Mouse (Mus musculus) hindlimb bud, embryonic 11.5 days (tissue): ENCODE data around the gene Plin3.
"Not testable (repeated sequence)": the region's sequence is repeated elsewhere in the genome, so short reads cannot be mapped to it uniquely, and the experiment has no call there.

Source experiments
- DNase-seq: peaks from one replicate; pipeline ENCODE4 v3.0.0-alpha.2; 2012; ENCODE audit warnings: low read depth, low spot score; ENCODE audit errors: extremely low spot score

The Plin3 gene

DNA sequence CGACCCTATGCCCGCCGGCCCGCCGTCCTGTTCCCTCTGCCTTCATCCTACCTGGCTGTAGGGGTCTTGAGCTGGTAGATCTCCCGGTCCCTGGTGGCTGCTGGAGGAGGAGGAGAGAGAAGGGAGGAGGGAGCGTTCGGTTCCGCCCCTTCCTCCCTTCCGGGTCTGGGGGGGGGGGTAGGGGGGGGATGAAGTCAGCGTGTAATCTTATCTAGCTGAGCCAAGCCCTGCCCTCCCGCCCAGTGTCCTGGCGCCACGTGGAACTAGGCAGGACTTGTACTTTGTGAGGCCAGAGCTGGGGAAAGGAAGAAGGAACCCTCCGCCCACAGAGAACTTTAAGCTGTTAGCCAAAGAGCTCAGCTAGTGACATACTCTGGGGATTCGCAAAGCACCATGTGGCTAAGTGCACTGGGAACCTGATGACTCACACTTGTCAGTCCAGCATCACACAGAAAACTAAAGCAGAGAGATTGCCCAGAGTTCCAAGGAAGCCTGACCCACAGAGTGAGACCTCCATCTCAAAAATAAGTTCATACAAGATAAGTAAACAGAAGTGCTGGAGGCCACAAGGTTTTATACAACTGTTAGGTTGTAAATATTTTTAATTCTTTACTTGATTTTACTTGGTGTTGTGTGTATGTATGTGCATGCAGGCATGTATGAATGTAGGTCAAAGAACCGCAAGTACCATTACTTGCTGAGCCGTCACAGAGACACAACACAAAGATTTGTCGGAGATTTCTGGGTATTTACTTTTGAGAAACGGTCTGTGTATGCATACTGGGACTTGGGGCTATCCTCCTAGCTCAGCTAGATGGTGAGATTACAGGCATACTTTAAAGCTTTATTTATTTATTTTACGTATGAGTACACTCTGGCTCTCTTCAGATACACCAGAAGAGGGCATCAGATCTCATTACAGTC, 15.8 kb downstream of the Plin3 start, which contains the start of gene Ticam1:
Ticam1 (minus strand) TSS at position 144 of the 924 bp plus-strand sequence.
- peak; percentile 96 for DNase-seq

DNA sequence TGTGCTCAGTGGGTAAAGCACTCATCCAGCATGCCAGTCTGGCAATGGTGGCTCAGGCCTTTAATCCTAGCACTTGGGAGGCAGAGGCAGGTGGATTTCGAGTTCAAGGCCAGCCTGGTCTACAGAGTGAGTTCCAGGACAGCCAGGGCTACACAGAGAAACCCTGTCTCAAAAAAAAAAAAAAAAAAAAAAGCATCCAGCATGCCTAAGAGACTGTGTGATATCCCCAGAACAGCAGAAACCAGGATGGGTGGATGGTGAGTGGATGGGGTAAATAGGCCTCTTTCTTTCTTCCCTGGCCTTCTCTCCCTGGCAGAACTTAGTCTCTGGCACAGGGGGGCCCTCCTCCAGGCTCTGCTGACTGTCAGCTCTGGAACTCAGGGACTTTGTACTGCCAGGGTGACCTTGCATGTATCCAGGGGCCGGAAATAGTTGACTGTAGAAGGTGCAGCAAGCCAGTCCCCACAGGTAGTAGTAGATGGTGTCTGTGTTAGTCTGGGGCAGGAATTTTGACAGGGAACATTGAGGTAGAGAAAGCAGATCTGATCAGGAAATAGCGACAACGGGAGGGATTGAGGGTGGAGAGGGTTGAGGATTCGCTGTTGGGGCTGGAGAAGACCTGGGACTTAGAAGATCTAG, 16.7 kb downstream of the Plin3 start:
- no peak for DNase-seq

- DNase-seq, result no peak
Measured at GRCm38 (mm10) chr17:56273986-56274385, 18.7 kb downstream of the Plin3 start.

- no peak for DNase-seq
Measured at GRCm38 (mm10) chr17:56273482-56273881, 19.2 kb downstream of the Plin3 start.

GRCm38 (mm10) chr17:56272644-56273043, 20.0 kb downstream of the Plin3 start:
- no peak for DNase-seq

- DNase-seq, result no peak
Measured at GRCm38 (mm10) chr17:56271609-56272253, 20.9 kb downstream of the Plin3 start.

DNA sequence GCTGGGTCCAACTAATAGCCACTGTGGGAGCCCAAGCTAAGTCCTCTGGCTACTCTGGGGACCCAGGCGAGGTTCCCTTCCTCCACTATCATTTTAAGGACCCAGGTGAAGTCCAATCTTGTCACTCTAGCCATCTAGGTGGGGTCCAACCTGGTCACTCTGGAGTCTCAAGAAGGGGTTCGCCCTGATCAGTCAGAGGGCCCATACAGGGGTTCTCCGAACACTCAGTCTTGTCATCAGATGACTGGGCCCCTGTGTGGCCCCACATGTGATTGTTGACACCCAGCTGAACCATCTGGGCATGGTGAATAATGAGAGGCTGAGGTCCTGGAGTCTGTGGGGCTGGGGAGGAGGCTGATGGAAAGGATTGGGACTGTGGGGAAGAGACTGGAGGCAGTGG, 22.9 kb downstream of the Plin3 start:
- DNase-seq, result no peak

- no peak for DNase-seq
Measured at GRCm38 (mm10) chr17:56269153-56269630, 23.5 kb downstream of the Plin3 start.

DNA sequence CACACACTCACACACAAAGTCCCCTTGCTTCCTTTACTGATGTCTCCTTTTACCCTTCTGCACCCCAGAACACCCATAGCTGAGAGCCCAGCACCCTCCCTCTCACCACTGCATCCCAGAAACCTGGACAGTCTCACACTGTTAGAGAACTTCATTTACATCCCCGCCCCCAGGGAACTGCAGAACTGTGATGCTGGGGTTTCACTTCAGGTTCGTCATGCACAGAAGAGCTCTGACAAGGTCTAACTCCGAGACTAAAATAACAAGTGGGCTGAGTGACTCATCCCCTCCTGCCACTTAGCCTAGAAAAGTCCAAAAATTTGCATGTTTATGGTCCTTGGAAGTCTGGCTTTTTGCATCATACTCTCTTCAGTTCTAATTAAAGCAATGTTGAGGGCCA, 26.4 kb downstream of the Plin3 start:
- no peak for DNase-seq

DNA sequence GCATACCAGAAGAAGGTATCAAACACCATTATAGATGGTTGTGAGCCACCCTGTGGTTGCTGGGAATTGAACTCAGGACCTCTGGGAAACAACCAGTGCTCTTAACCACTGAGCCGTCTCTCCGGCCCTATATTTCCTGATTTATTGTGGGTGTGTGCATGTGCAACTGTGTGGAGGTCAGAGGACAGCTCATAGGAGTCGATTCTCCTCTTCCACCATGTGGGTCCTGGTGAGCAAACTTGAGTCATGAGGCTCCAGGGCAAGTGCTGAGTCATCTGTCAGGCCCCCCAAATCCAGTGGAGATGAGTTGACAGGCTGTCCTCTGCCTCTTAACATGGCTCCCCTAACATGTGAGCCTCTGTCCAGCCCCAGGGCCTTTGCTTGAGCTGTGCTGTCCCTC, 26.8 kb downstream of the Plin3 start:
- DNase-seq, result no peak

GRCm38 (mm10) chr17:56265011-56265410, 27.7 kb downstream of the Plin3 start:
- DNase-seq, result no peak

DNA sequence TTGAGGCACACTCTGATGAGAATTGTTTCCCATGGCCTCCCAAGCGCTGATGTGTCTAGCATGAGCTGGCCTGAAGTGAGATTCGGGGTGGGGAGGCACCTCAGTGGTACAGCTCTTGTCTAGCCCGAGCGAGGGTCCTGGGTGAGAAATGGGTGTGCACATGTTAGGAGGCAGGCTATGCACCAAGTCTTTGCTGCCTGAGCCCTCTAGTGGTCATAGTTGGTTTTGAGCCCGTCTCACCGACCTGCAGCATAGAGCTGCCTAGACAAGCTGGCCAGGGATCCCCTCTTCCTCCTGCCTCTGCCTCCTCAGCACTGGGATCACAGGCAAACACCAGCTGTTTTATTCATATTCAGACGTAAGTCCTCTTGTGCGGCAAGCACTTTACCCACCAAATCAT, 28.7 kb downstream of the Plin3 start:
- peak; percentile 62 for DNase-seq

DNA sequence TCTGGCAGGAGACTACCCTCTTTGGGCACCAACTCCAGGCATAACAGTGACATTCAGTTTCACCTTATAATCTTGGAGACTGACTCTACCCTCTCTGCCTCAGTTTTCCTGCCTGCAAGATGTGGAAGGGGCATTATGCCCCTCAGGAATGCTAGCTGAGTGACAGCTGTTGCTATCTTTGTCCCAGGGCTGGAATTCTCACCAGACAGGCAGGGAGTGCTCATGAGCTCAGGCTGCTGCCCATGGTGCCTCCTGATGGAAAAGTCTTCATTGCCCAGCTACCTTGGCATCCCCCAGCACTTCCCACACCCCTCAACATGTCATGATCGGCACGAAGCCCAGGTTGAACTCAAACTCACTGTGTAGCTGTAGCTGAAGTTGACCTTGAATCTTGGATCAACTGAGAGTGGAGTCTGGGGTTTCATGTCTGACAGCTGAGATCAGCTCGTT, 30.0 kb downstream of the Plin3 start:
- DNase-seq, result no peak

DNA sequence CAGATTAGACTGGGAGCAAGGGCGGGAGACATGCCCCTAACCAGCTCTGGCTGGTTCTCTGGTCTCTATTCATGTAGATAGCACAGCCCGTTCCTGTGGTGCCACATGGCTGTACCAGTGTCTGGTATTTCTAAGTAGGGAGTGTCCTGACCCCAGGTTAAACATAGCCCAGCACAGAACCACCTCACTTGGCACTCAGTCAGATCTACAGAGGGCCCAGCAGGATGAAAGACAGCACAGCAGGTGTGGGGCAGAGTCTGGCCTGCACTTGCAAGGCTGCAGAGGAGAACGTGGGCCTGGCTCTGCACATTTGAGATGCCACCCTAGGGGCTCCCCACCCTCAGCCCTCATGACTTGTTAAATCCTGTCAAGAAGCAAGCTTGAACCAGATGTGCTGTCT, 31.5 kb downstream of the Plin3 start:
- DNase-seq, result no peak

DNA sequence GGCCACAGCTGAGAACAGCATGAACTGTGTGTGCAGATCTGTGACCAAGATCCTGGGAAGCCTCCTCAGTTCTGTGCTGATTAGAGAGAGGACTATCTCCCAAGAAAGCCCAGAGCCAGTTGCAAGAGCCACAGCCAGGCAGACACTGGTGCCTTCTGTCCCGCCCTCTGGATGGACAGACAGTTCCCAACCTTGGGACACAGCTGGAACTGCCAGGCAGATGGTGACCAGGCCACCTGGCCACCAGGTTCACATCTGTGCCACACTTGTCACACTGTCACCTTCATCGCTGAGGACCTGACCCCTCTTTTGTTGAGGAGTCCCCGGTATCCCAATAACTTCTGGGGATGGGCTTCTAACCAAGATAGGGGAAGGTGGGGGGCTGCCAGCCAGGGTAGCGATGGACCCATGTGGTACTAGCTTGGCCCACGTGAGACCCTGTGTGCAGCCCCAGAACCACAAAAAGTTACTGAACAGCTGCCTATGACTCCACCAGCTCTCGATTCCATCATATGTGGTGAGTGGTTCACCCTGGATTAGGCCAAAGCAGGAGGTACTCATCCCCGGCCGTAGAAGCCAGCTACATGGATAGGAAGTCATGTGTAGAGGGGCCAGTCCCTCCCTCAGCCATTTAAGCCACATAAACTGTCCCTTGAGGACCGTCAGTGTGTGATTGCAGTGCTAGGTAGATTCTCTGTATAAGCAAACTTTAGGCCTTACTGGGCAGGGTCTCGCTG, 33.2 kb downstream of the Plin3 start:
- DNase-seq, result no peak

GRCm38 (mm10) chr17:56258812-56259211, 33.9 kb downstream of the Plin3 start:
- not testable (repeated sequence) for DNase-seq

DNA sequence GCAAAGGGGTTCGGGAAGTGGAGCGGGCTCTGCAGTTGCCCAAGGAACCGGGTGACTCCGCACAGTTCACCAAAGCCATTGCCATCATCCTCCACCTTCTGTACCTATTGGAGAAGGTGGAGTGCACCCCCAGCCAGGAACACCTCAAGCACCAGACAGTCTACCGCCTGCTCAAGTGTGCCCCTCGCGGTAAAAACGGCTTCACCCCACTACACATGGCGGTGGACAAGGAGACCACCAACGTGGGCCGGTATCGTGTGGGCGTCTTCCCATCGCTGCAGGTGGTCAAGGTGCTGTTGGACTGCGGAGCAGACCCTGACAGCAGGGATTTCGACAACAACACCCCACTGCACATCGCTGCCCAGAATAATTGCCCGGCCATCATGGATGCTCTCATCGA, 34.4 kb downstream of the Plin3 start:
- not testable (repeated sequence) for DNase-seq

DNA sequence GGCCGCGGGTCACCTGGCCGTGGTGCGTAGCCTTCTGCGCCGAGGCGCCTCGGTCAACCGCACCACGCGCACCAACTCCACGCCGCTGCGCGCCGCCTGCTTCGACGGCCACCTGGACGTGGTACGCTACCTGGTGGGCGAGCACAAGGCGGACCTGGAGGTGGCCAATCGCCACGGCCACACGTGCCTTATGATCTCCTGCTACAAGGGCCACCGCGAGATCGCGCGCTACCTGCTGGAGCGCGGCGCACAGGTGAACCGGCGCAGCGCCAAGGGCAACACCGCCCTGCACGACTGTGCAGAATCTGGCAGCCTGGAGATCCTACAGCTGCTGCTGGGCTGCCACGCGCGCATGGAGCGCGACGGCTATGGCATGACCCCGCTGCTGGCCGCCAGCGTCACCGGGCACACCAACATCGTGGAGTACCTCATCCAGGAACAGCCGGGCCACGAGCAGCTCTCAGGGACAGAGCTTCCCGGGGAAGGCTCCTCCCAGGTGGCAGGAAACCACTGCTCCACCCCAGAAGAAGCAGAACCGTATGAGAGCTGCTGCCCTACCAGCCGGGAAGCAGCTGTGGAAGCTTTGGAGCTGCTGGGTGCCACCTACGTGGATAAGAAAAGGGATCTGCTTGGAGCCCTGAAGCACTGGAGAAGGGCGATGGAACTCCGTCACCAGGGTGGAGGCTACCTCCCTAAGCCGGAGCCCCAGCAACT, 35.3 kb downstream of the Plin3 start:
- DNase-seq, result no peak

DNA sequence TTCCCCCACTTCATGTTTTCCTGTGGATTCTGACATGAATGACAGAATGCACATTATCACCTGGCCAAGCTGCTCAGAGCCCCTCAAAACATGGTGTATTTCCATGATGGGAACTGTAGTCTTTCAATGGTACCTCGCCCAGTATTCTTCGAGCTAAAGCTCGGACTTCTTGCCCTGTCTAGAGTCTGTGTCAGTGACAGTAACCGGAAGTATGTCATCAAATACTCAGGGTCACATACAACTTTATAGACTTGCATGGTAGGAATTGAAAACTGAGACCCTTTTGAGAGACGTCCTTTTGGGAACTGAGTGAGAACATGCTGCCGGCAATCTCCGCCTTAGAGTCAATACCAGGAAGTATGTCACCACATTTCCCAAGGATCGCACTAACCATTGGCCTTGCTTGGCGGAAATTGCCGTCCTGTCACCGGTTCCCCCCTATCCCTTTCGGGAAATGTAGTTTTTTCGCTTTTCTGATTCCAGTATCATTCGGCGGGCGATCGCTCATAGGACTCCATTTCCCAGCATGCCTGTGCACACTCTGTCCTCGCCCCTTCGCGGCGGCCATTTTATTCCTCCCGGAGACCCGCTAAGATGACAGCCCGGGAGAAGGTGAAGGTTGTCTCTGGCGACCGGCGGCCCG, 36.3 kb downstream of the Plin3 start, which contains the start of gene Fem1a:
Fem1a (plus strand) TSS at position 572 of the 643 bp plus-strand sequence.
- peak; percentile 98 for DNase-seq

DNA sequence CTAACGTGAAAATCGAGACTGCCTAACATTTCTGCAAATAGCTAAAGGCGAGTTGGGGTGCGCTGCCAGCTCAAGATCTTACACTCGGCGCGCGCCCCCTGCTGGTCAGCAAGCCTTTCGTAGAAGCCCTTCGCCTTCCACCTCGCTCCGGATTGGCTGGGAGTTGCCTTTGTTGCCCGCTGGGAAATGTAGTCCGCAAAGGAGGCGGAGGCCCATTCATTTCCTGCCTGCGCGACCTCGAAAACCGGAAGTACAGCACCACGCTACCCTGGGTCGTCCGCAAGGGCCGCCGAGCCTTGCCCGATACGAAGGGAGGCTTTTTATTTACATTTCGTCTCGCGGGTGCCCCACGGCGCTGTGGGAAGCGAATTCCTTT, 36.8 kb downstream of the Plin3 start:
- peak; percentile 92 for DNase-seq
